Mouse (Mus musculus): ENCODE results near the gene Snrk. TPM values are rescaled to one million over a fixed set of nuclear protein-coding genes. Genes with fewer than 3 reads are reported as not detected.

Gene Snrk
- polyA plus RNA-seq, 1 experiment from 2014 or later: 28.6 TPM

GRCm38 (mm10) chr9:122185953-122186352 lies 68.9 kb downstream of the Snrk start:
- no peak overlapping the region for H3K27ac ChIP-seq (replicated peaks; ENCODE audit: low read depth, low read length)
- H3K4me3 ChIP-seq (ENCODE audit: low read depth, low read length): no peak overlapping the region
- no peak overlapping the region for H3K9ac ChIP-seq (ENCODE audit: low read length)
- no peak for ATAC-seq (ENCODE audit: insufficient number of reproducible peaks, low FRiP score, low TSS enrichment, low read depth)
- DNase-seq (ENCODE audit: low spot score): no peak
- no peaks in the 10 kb centered on the region for H3K27me3 ChIP-seq (ENCODE audit: control insufficient read depth, insufficient read depth, low read length)
- no peak overlapping the region for H3K4me2 ChIP-seq (ENCODE audit: low read depth, severe bottlenecking)
- H3K4me1 ChIP-seq (ENCODE audit: control insufficient read depth, insufficient read depth, low read length): no peaks in the 10 kb centered on the region
- no peaks in the 10 kb centered on the region for H3K9me3 ChIP-seq (ENCODE audit: control insufficient read depth, low read length)
- no peaks in the 10 kb centered on the region for H3K36me3 ChIP-seq (ENCODE audit: control insufficient read depth, insufficient read depth, low read length)
- WGBS: 76% methylated on average over 6 of the region's 6 CpGs

DNA sequence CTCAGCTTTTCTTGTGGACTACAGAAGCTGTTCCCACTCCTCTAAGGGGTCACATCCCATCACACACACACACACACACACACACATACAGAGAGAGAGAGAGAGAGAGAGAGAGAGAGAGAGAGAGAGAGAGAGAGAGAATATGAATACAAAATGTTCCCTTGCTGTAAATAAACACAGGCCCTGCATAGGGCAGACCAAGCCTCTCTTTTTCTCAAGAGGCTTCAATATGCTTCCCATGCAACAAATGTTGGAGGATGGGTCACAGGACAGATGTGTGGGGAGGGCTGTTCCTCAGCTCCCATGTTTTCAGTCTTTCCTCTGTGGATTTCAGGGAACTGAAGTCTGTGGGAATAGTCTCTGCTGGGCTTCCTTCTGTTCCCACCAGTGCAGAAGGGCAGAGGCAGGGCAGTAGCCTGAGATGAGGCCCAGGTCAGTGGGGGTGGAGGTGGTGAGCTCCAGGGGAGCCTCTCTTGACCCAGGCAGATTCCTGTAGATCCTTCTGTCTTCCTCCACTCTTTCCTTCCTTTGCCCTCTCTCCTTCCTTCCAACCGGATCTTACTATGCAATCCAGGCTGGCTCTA lies 69.7 kb downstream of the Snrk start:
- DNase-seq (ENCODE audit: low spot score) (no peak), ATAC-seq (ENCODE audit: insufficient number of reproducible peaks, low FRiP score, low TSS enrichment, low read depth) (no peak)
- H3K27ac ChIP-seq (replicated peaks; ENCODE audit: low read depth, low read length): no peak overlapping the region
- H3K27me3 ChIP-seq (ENCODE audit: control insufficient read depth, insufficient read depth, low read length): no peaks in the 10 kb centered on the region
- H3K9me3 ChIP-seq (ENCODE audit: control insufficient read depth, low read length): no peaks in the 10 kb centered on the region
- H3K4me3 ChIP-seq (ENCODE audit: low read depth, low read length): no peak overlapping the region
- H3K4me1 ChIP-seq (ENCODE audit: control insufficient read depth, insufficient read depth, low read length): no peaks in the 10 kb centered on the region
- WGBS: 83% methylated on average over 1 of the region's 1 CpGs
- H3K9ac ChIP-seq (ENCODE audit: low read length): no peak overlapping the region
- no peaks in the 10 kb centered on the region for H3K36me3 ChIP-seq (ENCODE audit: control insufficient read depth, insufficient read depth, low read length)
- H3K4me2 ChIP-seq (ENCODE audit: low read depth, severe bottlenecking): no peak overlapping the region

GRCm38 (mm10) chr9:122187451-122187921 lies 70.4 kb downstream of the Snrk start:
- no peaks in the 10 kb centered on the region for H3K9me3 ChIP-seq (ENCODE audit: control insufficient read depth, low read length)
- H3K4me2 ChIP-seq (ENCODE audit: low read depth, severe bottlenecking): no peak overlapping the region
- no peaks in the 10 kb centered on the region for H3K36me3 ChIP-seq (ENCODE audit: control insufficient read depth, insufficient read depth, low read length)
- no peak for DNase-seq (ENCODE audit: low spot score)
- no peak overlapping the region for H3K9ac ChIP-seq (ENCODE audit: low read length)
- H3K27ac ChIP-seq (replicated peaks; ENCODE audit: low read depth, low read length): no peak overlapping the region
- H3K4me1 ChIP-seq (ENCODE audit: control insufficient read depth, insufficient read depth, low read length): no peaks in the 10 kb centered on the region
- 89% methylated on average over 7 of the region's 7 CpGs for WGBS
- no peak overlapping the region for H3K4me3 ChIP-seq (ENCODE audit: low read depth, low read length)
- no peak for ATAC-seq (ENCODE audit: insufficient number of reproducible peaks, low FRiP score, low TSS enrichment, low read depth)
- no peaks in the 10 kb centered on the region for H3K27me3 ChIP-seq (ENCODE audit: control insufficient read depth, insufficient read depth, low read length)

GRCm38 (mm10) chr9:122188724-122189123 lies 71.7 kb downstream of the Snrk start:
- no peak overlapping the region for H3K4me3 ChIP-seq (ENCODE audit: low read depth, low read length)
- H3K9ac ChIP-seq (ENCODE audit: low read length): no peak overlapping the region
- 78% methylated on average over 1 of the region's 1 CpGs for WGBS
- H3K4me1 ChIP-seq (ENCODE audit: control insufficient read depth, insufficient read depth, low read length): no peaks in the 10 kb centered on the region
- H3K27me3 ChIP-seq (ENCODE audit: control insufficient read depth, insufficient read depth, low read length): no peaks in the 10 kb centered on the region
- H3K36me3 ChIP-seq (ENCODE audit: control insufficient read depth, insufficient read depth, low read length): no peaks in the 10 kb centered on the region
- H3K4me2 ChIP-seq (ENCODE audit: low read depth, severe bottlenecking): no peak overlapping the region
- DNase-seq (ENCODE audit: low spot score) (no peak), ATAC-seq (ENCODE audit: insufficient number of reproducible peaks, low FRiP score, low TSS enrichment, low read depth) (no peak)
- no peaks in the 10 kb centered on the region for H3K9me3 ChIP-seq (ENCODE audit: control insufficient read depth, low read length)
- H3K27ac ChIP-seq (replicated peaks; ENCODE audit: low read depth, low read length): no peak overlapping the region

DNA sequence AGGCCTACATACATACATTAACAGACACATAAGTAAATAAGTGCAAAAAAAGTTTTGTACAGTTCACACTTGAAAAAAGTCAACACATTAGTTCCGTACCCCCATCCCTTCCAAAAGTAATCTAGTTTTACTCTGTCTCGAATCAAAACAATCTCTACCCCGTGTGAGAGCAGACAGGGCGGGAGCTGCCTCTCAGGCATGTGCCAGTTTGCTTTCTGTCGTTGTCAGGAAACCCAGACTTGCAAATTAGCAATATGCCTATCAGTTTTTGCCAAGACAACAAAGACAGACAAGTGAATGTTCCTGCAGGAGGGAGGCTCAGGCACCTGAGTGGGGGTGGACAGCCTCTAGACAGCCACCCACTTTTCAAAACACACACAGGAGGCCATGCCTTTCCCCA lies 76.3 kb downstream of the Snrk start:
- no peaks in the 10 kb centered on the region for H3K36me3 ChIP-seq (ENCODE audit: control insufficient read depth, insufficient read depth, low read length)
- ATAC-seq (ENCODE audit: insufficient number of reproducible peaks, low FRiP score, low TSS enrichment, low read depth): no peak
- H3K9me3 ChIP-seq (ENCODE audit: control insufficient read depth, low read length): no peaks in the 10 kb centered on the region
- H3K27ac ChIP-seq (replicated peaks; ENCODE audit: low read depth, low read length): no peak overlapping the region
- H3K4me1 ChIP-seq (ENCODE audit: control insufficient read depth, insufficient read depth, low read length): no peaks in the 10 kb centered on the region
- 82% methylated on average over 5 of the region's 5 CpGs for WGBS
- no peak overlapping the region for H3K4me2 ChIP-seq (ENCODE audit: low read depth, severe bottlenecking)
- no peak for DNase-seq (ENCODE audit: low spot score)
- H3K4me3 ChIP-seq (ENCODE audit: low read depth, low read length): no peak overlapping the region
- no peaks in the 10 kb centered on the region for H3K27me3 ChIP-seq (ENCODE audit: control insufficient read depth, insufficient read depth, low read length)
- no peak overlapping the region for H3K9ac ChIP-seq (ENCODE audit: low read length)

GRCm38 (mm10) chr9:122193823-122194222 lies 76.8 kb downstream of the Snrk start:
- DNase-seq (ENCODE audit: low spot score) (no peak), ATAC-seq (ENCODE audit: insufficient number of reproducible peaks, low FRiP score, low TSS enrichment, low read depth) (no peak)
- Histone ChIP-seq H3K27ac (replicated peaks; ENCODE audit: low read depth, low read length) (no peak overlapping the region), H3K4me2 (ENCODE audit: low read depth, severe bottlenecking) (no peak overlapping the region), H3K27me3 (ENCODE audit: control insufficient read depth, insufficient read depth, low read length) (no peaks in the 10 kb centered on the region), H3K4me1 (ENCODE audit: control insufficient read depth, insufficient read depth, low read length) (no peaks in the 10 kb centered on the region), H3K4me3 (ENCODE audit: low read depth, low read length) (no peak overlapping the region), H3K36me3 (ENCODE audit: control insufficient read depth, insufficient read depth, low read length) (no peaks in the 10 kb centered on the region), H3K9ac (ENCODE audit: low read length) (no peak overlapping the region), H3K9me3 (ENCODE audit: control insufficient read depth, low read length) (no peaks in the 10 kb centered on the region)
- WGBS: 79% methylated on average over 5 of the region's 5 CpGs

DNA sequence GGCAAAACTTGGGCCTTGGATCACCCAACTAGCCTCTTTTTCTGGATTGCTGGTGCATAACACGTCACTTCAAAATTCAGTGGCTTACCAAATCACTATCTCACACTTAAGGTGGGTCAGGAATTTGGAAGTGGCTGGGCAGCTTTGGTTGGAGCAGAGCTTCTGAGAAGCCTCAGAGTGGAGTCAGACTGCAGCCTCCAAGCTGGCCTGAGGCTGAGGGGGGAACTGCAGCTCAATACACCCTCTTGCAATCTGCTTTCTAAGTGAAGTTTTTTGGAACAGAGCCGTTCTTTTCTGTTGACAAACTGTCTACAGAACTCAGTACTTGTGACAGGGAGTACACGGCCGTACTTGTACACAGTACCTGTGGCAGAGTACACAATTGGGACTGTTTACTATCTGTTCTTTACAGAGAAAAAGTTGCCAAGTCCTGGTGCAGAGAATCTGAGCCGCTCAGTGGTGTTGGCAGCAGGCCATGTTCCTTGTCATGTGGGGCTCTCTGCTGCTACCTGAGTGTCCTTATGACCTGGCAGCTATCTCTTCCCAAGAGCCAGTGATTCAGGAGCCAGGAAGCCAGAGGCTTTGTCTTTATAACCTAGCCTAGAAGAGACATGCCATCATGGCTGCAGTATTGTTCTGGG lies 78.1 kb downstream of the Snrk start:
- H3K36me3 ChIP-seq (ENCODE audit: control insufficient read depth, insufficient read depth, low read length): no peaks in the 10 kb centered on the region
- ATAC-seq (ENCODE audit: insufficient number of reproducible peaks, low FRiP score, low TSS enrichment, low read depth) (no peak), DNase-seq (ENCODE audit: low spot score) (no peak)
- H3K27ac ChIP-seq (replicated peaks; ENCODE audit: low read depth, low read length): no peak overlapping the region
- no peak overlapping the region for H3K9ac ChIP-seq (ENCODE audit: low read length)
- 96% methylated on average over 5 of the region's 5 CpGs for WGBS
- no peaks in the 10 kb centered on the region for H3K4me1 ChIP-seq (ENCODE audit: control insufficient read depth, insufficient read depth, low read length)
- no peaks in the 10 kb centered on the region for H3K9me3 ChIP-seq (ENCODE audit: control insufficient read depth, low read length)
- no peak overlapping the region for H3K4me3 ChIP-seq (ENCODE audit: low read depth, low read length)
- no peaks in the 10 kb centered on the region for H3K27me3 ChIP-seq (ENCODE audit: control insufficient read depth, insufficient read depth, low read length)
- no peak overlapping the region for H3K4me2 ChIP-seq (ENCODE audit: low read depth, severe bottlenecking)

DNA sequence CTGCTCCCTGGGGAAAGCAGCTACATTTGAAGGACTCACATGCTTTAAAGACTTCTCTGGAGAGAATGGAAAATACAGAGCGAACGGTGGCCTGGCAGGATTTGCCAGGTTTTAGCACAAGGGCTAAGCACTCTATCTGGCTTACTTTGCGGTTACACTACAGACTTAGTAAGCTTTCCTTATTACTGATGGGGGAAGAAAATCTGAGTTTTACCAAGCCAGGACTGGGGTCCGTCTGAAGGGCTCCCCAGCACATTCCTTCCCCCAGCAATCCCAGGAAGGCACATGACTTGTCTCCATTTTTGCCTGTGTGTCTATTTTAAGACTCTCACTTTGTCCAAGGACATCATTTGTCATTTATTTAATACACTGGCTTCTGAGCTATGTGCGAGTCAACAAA lies 80.0 kb downstream of the Snrk start:
- H3K4me1 ChIP-seq (ENCODE audit: control insufficient read depth, insufficient read depth, low read length): no peaks in the 10 kb centered on the region
- no peaks in the 10 kb centered on the region for H3K9me3 ChIP-seq (ENCODE audit: control insufficient read depth, low read length)
- DNase-seq (ENCODE audit: low spot score): no peak
- H3K27me3 ChIP-seq (ENCODE audit: control insufficient read depth, insufficient read depth, low read length): no peaks in the 10 kb centered on the region
- H3K4me2 ChIP-seq (ENCODE audit: low read depth, severe bottlenecking): no peak overlapping the region
- WGBS: 76% methylated on average over 5 of the region's 5 CpGs
- H3K27ac ChIP-seq (replicated peaks; ENCODE audit: low read depth, low read length): no peak overlapping the region
- H3K4me3 ChIP-seq (ENCODE audit: low read depth, low read length): no peak overlapping the region
- ATAC-seq (ENCODE audit: insufficient number of reproducible peaks, low FRiP score, low TSS enrichment, low read depth): no peak
- H3K36me3 ChIP-seq (ENCODE audit: control insufficient read depth, insufficient read depth, low read length): no peaks in the 10 kb centered on the region
- no peak overlapping the region for H3K9ac ChIP-seq (ENCODE audit: low read length)

DNA sequence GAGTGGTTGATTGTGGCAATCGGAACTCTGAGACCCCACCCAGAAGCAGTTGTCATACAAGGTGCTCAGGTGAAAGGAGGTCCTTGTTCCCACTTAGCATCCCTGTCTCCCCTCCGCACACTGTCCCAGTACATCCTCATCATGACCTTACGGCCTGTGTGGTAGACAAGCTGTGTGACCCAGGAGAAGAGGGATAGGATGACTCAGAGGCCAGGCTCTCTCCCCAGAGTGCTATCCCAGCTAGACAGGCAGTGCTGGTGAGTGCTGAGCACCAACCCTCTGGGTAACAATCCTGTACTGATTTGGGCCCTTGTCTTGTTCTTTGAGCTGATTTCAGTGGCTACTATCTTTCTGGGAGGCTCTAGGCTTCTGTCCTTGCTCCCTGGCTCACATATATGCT lies 81.6 kb downstream of the Snrk start:
- ATAC-seq (ENCODE audit: insufficient number of reproducible peaks, low FRiP score, low TSS enrichment, low read depth) (no peak), DNase-seq (ENCODE audit: low spot score) (no peak)
- Histone ChIP-seq H3K4me3 (ENCODE audit: low read depth, low read length) (no peak overlapping the region), H3K9ac (ENCODE audit: low read length) (no peak overlapping the region), H3K27me3 (ENCODE audit: control insufficient read depth, insufficient read depth, low read length) (no peaks in the 10 kb centered on the region), H3K27ac (replicated peaks; ENCODE audit: low read depth, low read length) (no peak overlapping the region), H3K9me3 (ENCODE audit: control insufficient read depth, low read length) (no peaks in the 10 kb centered on the region), H3K4me1 (ENCODE audit: control insufficient read depth, insufficient read depth, low read length) (no peaks in the 10 kb centered on the region), H3K4me2 (ENCODE audit: low read depth, severe bottlenecking) (no peak overlapping the region), H3K36me3 (ENCODE audit: control insufficient read depth, insufficient read depth, low read length) (no peaks in the 10 kb centered on the region)
- 92% methylated on average over 3 of the region's 3 CpGs for WGBS

Measured in limb, embryonic 11.5 days (tissue).